8 mouse cellular contexts compared by ENCODE assay signal in genomic region chr9:24516575-24517139, GRCm38 (mm10). TPM values are rescaled to one million over a fixed set of nuclear protein-coding genes. Genes with fewer than 3 reads are reported as not detected.
A peak's percentile ranks its signal among the peaks of the same experiment; 100 is the strongest.
DNase-seq lines count a peak whose midpoint lies in the region; ATAC-seq and TF ChIP-seq lines count a peak whose summit lies in the region.

No protein-coding gene starts in this region.

- DNase-seq in heart, adult 2 months: peak; percentile 28 to 53
- DNase-seq in heart, postnatal 25 days (ENCODE audit: low spot score): no peak
- DNase-seq in brain, adult 2 months (ENCODE audit: low read depth, low spot score): peak; percentile 92
- DNase-seq in hindbrain, embryonic 11.5 days (ENCODE audit: low spot score): peak; percentile 66
- peak; percentile 41 to 69 for DNase-seq in layer of hippocampus, postnatal 25 days (ENCODE audit: extremely low spot score in 1 of 2, low spot score in 1 of 2)
- peak; percentile 76 for DNase-seq in lung, postnatal 36 days
- DNase-seq in retina, embryonic 14.5 days (ENCODE audit: low spot score): peak; percentile 79

- TF ChIP-seq EP300 in heart, adult 2 months (IDR thresholded peaks at IDR 0.05; ENCODE audit: insufficient read depth, low read depth, low read length): peak; percentile 51; the same call in 1 of the 2 replicates

- peak; percentile 60; the same call in 1 of the 2 replicates for ATAC-seq in forebrain, embryonic 12.5 days (ENCODE audit: low FRiP score)
- peak; percentile 69; the same call in 1 of the 2 replicates for ATAC-seq in hindbrain, embryonic 11.5 days (ENCODE audit: low FRiP score)

- H3K9me3 ChIP-seq in forebrain, embryonic 12.5 days: no peaks in the 10 kb centered on the region
- H3K9me3 ChIP-seq in hindbrain, embryonic 11.5 days (ENCODE audit: control insufficient read depth, low read length): no peaks in the 10 kb centered on the region

- H3K79me2 ChIP-seq in heart, adult 2 months (replicated peaks; ENCODE audit: control insufficient read depth, insufficient read depth, low read length): no peaks in the 10 kb centered on the region

- no peak for TF ChIP-seq POLR2A in heart, adult 2 months (IDR thresholded peaks at IDR 0.05; ENCODE audit: insufficient read depth, low read depth, low read length)

- H3K4me1 ChIP-seq in heart, adult 2 months (ENCODE audit: control insufficient read depth, insufficient read depth, low read length): no peaks in the 10 kb centered on the region
- H3K4me1 ChIP-seq in forebrain, embryonic 12.5 days: no peaks in the 10 kb centered on the region
- H3K4me1 ChIP-seq in hindbrain, embryonic 11.5 days (replicated peaks; ENCODE audit: control insufficient read depth, insufficient read depth, low read length): no peaks in the 10 kb centered on the region

- TF ChIP-seq CTCF in heart, adult 2 months (IDR thresholded peaks at IDR 0.05): peak; percentile 94

- H3K36me3 ChIP-seq in heart, adult 2 months (ENCODE audit: control insufficient read depth, insufficient read depth, low read length): no peaks in the 10 kb centered on the region
- H3K36me3 ChIP-seq in forebrain, embryonic 12.5 days (replicated peaks): no peaks in the 10 kb centered on the region
- H3K36me3 ChIP-seq in hindbrain, embryonic 11.5 days (ENCODE audit: control insufficient read depth, insufficient read depth, low read length): no peaks in the 10 kb centered on the region

- H3K4me3 ChIP-seq in heart, adult 2 months: no peak overlapping the region
- H3K4me3 ChIP-seq in forebrain, embryonic 12.5 days (replicated peaks): no peak overlapping the region
- no peak overlapping the region for H3K4me3 ChIP-seq in hindbrain, embryonic 11.5 days (ENCODE audit: low read depth, low read length)

- WGBS in heart, adult 2 months: 50% methylated on average over 10 of the region's 10 CpGs
- WGBS in forebrain, embryonic 12.5 days: 63% methylated on average over 10 of the region's 10 CpGs
- WGBS in hindbrain, embryonic 11.5 days: 58% methylated on average over 10 of the region's 10 CpGs

- H3K9ac ChIP-seq in heart, adult 2 months (ENCODE audit: low read depth, low read length): no peak overlapping the region
- no peak overlapping the region for H3K9ac ChIP-seq in forebrain, embryonic 12.5 days
- H3K9ac ChIP-seq in hindbrain, embryonic 11.5 days (ENCODE audit: low read depth, low read length): no peak overlapping the region

- H3K4me2 ChIP-seq in forebrain, embryonic 12.5 days: no peak overlapping the region
- no peak overlapping the region for H3K4me2 ChIP-seq in hindbrain, embryonic 11.5 days (replicated peaks; ENCODE audit: low read depth, low read length)

- H3K27me3 ChIP-seq in heart, adult 2 months (ENCODE audit: control insufficient read depth, insufficient read depth, low read length): no peaks in the 10 kb centered on the region
- H3K27me3 ChIP-seq in forebrain, embryonic 12.5 days: no peaks in the 10 kb centered on the region
- H3K27me3 ChIP-seq in hindbrain, embryonic 11.5 days (ENCODE audit: control insufficient read depth, insufficient read depth, low read length): no peaks in the 10 kb centered on the region

- intact Hi-C loops in heart, adult 2 months (cut with DNase I): loop anchor here (1.0 to 5.0 kb wide), 2 partner anchors 397 to 934 kb away; no protein-coding TSS in a partner anchor
- intact Hi-C loops in heart, postnatal 25 days (cut with DNase I): loop anchor here (1.0 kb wide), 1 partner anchor 397 kb away; no protein-coding TSS in a partner anchor

- no peak overlapping the region for H3K27ac ChIP-seq in heart, adult 2 months
- no peak overlapping the region for H3K27ac ChIP-seq in forebrain, embryonic 12.5 days
- H3K27ac ChIP-seq in hindbrain, embryonic 11.5 days (ENCODE audit: low read depth, low read length): no peak overlapping the region

RNA-seq across cellular contexts. Expression of gene Dpy19l1, which starts 13.7 kb away (rescaled TPM):
- 1 to 10 TPM; 6.9 TPM for total RNA-seq in heart, adult 2 months (2021)
- 5.1 and 7.6 TPM in 2 replicates for polyA plus RNA-seq in heart, adult 2 months (2012; rRNA removed)
- total RNA-seq in heart, postnatal 25 days (2021): 1 to 10 TPM; 7.5 to 9.3 TPM
- 10.1 and 14.4 TPM in 2 replicates for polyA plus RNA-seq in forebrain, embryonic 12.5 days (2016; fragmentation: Nextera tagmentation; extraction: Ambion mirVana)
- 14.7 and 14.8 TPM in 2 replicates for polyA plus RNA-seq in hindbrain, embryonic 11.5 days (2014; fragmentation: Nextera tagmentation; extraction: Ambion mirVana)
- 10 to 100 TPM; 35.3 to 41.8 TPM for total RNA-seq in layer of hippocampus, postnatal 25 days (2021)
